Mouse (Mus musculus) mature B cell (primary cell): ENCODE measurements around the gene Clps.

Experiments used
- in situ Hi-C: fragments of 300-500 bp; cut with MboI; formaldehyde crosslinking; loops from 2 replicates; pipeline ENCODE4 v1.14.3; 2019

Gene Clps

DNA sequence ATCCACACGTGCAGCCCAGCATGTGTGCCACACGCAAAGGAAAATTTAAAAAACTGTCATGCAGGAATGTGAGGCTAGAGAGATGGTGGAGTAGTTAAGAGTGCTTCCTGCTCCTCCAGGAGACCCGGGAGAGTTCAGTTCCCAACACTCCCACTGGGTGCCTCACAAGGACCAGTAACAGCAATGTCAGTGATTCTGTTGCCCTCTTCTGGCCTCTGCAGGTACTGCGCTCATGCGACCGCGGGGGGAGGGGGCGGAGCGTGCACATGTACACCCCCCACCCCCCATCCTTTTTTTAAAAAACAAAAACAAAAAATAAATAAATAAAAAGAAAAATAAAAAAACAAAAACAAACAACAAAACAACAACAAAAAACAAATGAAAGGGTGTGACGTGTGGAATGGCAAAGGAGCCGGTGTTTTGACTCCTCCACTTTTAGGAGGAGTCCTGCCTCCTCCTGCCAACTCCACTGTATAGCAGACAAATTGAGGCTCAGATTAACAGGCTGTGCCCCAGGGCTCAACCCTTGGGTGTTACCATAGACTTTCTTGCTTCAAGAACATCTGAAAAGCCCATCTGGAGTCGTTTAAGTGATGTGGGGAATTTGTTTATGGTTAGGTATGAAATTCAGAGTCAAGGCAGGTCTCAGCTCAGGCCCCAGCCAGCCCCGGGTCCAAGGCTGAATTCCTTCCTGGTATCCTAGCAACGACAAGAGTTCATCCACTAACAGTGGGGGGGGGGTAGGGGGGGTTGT is 7.3 kb downstream of the Clps start:
- in situ Hi-C loops, result no loop called here

DNA sequence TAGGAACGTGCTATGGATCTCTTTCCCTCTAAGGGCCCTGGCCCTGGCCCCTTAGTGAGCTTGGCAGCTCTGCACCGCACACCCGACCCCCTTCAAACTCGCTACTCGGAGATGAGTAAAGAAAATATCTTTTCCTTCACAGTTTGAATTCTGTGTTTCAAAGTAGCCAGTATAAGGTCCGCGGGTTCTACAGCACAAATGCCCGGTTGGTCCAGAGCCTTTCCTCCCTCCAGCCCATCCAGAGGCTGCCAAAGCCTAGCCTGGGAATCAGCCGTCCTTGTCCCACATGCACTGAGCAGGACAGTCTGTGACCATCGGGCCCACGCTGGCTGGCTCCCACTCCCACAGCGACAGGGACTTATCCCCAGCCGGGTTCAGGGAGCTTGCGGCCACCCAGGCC is 11.5 kb downstream of the Clps start, which contains the start of gene Clpsl2:
Clpsl2 (plus strand) TSS at position 301 of the 400 bp plus-strand sequence.
- in situ Hi-C loops, result loop anchor here (25.0 kb wide), 1 partner anchor 162 kb away; no protein-coding TSS in a partner anchor

DNA sequence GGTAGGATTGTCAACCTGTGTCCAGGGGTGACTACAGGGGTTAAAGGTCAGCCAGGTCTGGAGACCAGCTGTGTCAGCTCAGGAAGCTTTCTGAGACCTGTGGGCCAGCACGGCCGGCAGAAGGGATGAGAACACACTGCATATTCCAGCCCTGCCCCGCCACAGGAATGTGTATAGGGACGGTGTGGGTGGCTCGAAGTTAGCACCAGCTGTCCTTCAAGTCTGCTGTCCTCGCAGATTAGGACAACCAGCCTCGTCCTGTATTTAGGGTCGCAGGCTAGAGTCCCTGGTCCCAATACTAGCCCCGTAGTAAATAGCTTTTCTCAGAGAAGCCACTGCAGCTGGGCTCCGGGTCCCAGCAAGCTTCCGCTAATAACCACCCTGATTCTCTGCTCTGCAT is 12.0 kb downstream of the Clps start:
- in situ Hi-C loops, result loop anchor here (25.0 kb wide), 1 partner anchor 161 kb away; no protein-coding TSS in a partner anchor

DNA sequence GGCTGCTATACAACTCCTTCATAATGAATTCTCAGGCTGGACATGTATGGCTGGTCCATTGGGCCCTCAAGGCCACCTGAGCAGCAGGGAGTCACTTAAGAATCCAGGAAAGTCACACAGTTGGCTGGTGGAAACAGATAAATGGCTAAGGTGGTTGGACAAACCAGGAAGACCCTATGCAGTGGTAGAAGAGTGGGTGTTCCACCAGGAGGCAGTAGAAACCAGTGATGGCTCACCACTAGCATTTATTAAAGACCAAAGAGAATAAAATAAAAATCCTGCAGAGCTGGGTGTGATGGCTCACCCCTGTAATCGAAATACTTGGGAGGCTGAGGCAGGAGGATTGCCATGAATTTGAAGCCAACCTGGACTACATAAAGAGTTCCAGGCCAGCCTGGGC is 13.6 kb downstream of the Clps start:
- in situ Hi-C loops, result loop anchor here (25.0 kb wide), 1 partner anchor 160 kb away; no protein-coding TSS in a partner anchor

DNA sequence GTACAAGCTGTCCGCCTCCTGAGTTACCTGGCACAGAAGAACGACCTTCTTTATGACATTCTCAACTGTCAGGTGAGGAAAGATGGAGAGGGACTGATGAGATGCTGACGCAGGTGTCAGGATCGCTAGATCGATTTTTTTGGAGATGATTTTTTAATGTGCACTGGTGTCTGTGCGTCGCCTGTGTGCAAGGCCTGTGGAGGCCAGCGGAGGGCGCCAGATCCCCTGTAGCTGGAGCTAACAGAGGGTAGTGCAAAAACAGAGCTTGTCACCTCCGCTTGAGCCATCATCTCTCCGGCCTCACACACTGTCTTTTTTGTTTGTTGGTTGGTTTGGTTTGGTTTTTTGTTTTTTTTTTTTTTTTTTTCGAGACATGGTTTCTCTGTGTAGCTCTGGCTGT is 22.7 kb downstream of the Clps start:
- in situ Hi-C loops, result loop anchor here (25.0 kb wide), 1 partner anchor 151 kb away; no protein-coding TSS in a partner anchor

DNA sequence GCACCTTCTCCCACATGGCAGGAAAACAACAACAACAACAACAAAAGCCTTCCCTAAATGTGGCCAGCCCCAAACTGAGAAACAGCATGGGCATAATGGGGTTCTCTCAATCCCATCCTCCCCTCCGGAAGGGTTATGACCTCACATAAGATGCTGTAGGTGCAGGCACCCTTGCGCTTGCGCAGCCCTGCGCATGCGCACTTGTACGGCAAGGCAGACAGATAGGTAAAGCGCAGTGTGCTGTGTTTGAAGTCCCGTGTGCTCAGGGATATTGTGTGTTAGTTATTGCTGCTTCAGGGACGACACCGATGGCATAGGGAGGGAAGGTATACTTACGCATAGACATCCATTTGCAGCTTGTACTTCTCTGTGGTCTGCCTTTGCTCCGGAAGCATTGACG is 27.2 kb downstream of the Clps start:
- in situ Hi-C loops, result loop anchor here (25.0 kb wide), 1 partner anchor 146 kb away; no protein-coding TSS in a partner anchor

DNA sequence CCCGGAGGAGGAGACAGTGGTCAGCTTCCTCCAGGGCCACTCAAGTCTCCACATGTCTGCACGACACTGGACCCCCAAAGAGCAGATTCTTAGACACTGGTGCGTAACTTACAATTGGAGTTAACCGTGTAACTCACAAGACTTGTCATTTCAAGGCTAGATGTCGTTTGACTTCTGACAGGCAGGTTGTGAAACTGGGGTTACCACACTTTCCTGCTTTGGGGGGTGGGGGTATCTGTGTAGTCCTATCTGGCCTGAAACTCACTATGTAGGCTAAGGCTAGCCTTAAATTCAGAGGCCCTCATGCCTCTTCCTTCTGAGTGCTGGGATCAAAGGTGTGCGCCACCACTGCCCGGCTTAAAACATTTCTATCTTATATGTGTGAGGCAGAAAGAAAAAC is 28.0 kb downstream of the Clps start:
- in situ Hi-C loops, result loop anchor here (25.0 kb wide), 1 partner anchor 145 kb away; no protein-coding TSS in a partner anchor

DNA sequence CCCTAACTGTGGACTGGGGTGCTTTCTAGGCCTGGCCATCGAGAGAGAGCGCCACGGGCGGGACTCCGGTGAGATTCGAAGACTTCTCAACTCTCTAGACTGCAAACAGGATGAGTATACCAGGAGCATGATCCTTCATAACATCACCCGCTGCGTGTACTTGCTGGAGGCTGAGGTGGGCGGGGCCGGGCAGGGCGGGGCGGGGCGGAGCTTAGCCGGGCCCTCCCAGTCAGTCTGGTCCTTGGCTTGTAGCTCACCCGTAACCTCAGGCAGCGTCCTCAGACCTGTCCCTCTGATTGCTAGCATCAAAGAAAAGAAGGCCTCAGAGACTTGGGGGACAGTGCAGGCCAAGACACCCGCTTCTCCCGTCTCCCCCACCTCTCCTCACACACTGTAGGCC is 28.6 kb downstream of the Clps start:
- in situ Hi-C loops, result loop anchor here (25.0 kb wide), 1 partner anchor 145 kb away; no protein-coding TSS in a partner anchor

DNA sequence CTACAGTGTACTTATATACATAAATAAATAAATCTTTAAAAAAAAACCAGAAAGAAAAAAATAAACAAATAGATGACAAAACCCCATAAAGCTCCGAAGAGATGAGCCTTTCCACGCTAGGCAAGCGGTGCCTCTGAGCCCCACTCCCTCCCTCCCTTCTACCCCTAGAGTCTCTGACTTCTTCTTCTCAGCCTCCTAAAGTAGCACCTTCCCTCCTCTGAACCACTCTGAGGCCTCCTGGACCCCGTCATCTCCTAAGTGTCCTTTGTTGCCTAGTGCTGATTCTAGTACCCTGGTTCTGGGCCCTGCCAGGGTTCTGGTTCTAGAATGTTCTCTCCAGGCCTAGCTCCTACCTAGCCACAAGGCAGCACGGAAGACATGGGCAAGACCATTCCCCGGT is 30.1 kb downstream of the Clps start, which contains the start of gene Armc12:
Armc12 (plus strand) TSS at position 301 of the 400 bp plus-strand sequence.
- in situ Hi-C loops, result loop anchor here (25.0 kb wide), 1 partner anchor 143 kb away; no protein-coding TSS in a partner anchor

DNA sequence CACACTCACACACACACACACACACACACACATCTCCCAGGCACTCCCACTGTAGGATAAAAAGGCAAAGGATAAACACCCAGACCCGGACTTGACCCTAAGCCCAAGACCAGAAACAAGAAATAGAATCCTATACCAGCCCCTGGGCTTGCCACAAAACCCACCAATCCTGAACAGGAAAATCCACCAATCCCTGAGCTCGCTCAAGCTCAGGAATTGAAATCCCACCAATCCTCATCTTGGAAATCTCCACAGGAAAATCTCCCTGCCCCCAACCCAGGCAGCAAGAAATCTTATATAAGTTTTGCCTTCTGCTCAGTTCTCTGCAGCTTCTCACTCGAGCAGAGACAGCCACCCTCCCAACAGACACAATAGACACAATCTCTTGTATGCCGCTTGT is 31.4 kb downstream of the Clps start:
- in situ Hi-C loops, result loop anchor here (25.0 kb wide), 1 partner anchor 142 kb away; no protein-coding TSS in a partner anchor

DNA sequence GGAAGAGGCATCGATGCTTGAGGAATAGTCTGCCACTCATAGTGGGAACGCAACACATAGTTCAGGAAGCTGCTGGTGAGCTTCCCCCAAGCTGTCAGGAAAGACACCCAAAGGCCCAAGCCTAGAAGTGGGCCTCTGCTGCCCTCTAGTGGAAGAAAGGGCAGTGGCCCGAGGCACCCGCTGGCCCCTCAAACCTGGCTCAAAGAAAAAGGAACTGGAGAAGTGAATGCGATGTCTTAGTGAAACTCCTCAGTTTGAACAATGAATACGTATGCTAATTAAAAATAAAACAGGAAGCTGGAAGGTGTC is 32.6 kb downstream of the Clps start:
- in situ Hi-C loops, result loop anchor here (25.0 kb wide), 1 partner anchor 141 kb away; no protein-coding TSS in a partner anchor

DNA sequence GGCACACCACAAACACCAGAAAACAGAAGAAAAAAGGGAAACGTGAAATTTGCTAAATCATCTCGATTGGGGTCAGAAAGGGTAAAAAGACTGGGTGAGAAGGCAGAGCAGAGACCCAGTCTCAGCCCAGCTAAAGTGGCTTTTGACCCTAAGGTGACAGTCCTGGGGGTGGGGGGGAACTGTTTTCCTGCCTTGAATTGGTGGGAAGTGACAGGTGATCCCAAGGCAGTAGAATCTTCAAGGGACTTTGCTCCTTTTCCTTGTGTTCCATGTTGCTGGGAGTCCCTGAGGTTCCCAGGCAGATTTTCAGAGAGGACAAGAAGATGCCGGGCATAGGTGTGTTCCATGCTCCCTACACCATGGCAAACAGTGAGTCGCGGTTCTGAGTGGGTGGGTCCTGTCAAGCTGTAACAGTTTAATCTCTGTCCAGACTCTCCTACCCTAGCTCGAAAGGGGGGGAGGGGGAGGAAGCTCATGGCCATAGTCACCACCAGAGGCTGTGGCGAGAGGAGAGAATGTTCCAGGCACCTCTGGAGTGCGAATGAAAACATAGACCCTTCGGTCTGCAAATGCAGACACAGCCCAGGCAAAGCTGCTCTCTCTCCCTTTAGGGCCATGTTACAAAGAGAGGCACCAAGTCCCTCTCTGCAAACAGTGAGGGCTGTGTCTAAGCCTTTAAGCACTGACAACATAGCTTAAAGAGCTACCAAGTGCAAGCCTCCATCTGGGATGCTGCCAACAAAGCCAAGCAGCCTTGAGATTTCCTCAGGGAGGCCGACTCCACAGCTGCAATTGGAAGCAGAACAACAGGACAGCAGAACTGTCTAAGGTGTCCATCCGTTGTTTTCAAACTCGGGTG is 33.2 kb downstream of the Clps start:
- in situ Hi-C loops, result loop anchor here (25.0 kb wide), 1 partner anchor 140 kb away; no protein-coding TSS in a partner anchor

DNA sequence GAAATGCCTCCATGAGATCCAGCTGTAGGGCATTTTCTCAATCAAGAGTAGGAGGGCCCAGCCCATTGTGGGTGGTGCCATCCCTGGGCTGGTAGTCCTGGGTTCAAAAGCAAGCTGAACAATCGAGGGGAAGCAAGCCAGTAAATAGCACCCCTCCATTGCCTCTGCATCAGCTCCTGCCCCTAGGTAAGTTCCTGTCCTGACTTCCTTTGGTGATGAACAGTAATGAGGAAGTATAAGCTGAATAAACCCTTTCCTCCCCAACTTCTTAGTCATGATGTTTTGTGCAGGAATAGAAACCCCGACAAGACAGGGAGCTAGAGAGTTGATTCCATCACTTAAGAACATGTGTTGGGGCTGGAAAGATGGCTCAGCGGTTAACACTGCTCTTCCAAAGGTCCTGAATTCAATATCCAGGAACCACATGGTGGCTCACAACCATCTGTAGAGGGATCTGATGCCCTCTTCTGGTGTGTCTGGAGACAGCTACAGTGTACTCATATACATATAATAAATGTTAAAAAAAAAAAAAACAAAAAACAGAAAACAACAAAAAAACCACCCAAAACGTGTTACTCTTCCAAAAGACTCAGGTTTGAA is 35.6 kb downstream of the Clps start:
- in situ Hi-C loops, result loop anchor here (5.0 to 25.0 kb wide), 2 partner anchors 43 to 138 kb away; no protein-coding TSS in a partner anchor

DNA sequence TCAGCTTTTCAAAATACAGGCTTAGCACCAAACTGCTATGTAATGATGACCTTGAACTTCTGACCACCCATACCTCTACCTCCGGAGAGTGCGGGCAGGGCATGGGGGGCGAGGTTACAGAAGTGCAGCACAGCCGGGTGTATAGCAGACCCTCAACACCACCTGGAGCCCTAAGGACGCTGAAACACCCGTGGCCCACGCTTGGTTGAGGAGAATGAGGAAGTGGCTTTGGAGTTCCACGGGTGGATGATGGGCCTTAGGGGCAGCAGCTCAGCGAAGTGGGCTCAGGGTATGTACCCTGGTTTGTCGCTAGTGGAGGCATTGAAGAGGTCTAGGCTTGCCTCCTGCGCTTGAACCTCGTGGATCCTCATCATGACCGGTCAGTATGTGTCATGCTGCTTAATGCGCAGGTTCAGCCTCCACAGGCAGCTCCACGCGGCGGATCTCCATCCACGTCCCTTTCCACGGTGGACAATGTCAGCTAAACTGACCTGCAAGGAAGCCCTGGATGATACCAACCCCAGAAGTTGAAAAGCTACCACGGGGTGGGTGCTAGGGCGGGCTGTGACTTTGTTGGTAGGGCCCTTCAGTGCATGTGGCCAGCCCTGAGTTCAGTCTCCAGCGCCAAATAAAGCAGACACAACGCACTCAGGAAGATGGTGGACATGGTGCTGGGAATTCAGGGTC is 36.4 kb downstream of the Clps start:
- in situ Hi-C loops, result loop anchor here (5.0 kb wide), 1 partner anchor 42 kb away; no protein-coding TSS in a partner anchor

DNA sequence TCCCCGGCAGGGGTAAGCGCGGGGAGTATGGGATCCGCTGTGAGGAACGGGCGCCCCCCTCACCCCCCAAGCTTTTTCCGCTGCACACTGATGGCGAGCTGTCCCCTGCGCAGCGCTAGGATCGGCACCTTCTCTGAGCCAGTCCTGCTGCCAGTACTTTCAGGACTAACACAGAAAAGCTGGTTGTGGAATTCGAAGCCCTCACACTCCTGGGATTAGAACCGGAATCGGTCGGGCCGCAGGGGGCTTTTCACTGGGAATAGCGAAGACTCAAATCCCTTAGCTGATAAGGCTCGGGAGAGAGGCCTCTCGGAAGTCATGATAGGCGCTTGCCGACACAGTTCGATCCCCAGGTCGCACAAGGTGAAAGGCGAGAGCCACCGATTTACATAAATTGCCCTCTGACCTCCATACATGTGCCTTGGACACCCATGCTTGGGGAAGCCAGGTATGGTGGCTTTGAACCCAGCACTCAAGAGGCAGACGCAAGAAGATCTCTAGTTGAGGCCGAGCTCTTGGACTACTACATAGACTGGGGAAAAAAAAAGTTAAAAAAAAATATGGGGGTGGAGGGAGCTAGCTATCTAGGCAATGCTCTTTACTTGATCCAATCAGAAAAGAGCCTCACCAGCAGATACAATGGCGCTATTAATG is 37.1 kb downstream of the Clps start:
- in situ Hi-C loops, result loop anchor here (5.0 kb wide), 1 partner anchor 41 kb away; no protein-coding TSS in a partner anchor

DNA sequence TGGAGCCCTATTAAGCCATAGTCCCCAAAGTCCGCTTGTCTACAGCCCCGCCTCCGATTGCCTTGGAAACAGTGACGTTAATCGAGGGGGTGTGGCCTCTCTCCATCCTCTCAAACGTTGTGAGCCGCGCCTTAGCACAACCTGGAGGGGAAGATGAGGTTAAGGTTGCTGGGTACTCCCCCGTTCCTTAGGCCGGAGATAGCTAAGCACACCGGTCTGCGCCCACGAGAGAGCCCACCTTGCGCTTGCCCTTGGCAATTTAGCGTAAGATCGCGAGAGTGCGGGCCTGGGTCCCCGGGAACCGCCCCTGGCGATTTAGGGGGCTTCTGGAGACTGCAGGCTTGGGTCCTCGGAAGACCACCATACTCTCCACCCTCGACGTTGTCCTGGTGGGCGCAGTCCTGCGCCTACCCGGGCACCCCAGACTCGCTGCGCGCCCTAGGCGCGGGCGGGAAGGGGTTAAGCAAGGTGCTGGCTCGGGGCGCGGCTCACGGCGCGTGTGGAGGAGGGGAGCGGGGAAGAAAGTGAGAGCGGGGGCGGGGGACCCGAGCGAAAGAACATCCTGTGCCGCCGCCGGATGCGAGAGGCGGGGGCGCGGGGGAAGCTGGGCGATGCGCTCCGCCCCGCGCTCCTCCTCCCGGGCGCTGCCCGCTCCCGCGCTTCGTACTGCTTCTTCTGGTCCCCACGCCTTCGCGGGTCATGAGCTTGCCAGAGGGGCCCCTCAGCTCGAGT is 37.8 kb downstream of the Clps start:
- in situ Hi-C loops, result loop anchor here (5.0 kb wide), 1 partner anchor 40 kb away; no protein-coding TSS in a partner anchor

DNA sequence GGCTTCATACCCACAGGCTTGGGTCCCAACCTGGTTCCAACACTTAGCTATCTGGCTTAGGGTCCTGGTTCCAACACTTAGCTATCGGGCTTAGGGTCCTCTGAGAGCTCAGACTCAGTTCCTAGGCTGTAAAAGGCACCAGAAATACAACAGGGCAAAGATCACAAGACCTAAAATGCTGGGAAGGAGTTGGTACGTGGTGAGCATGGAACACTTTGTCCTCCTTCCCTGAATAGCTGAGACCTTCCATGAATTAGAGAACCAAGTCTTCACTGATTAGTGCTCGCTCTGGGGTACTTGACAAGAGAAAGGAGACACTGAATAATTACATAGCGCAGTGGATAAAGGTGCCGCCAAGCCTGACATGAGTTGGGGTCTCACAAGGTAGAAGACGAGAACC is 38.6 kb downstream of the Clps start:
- in situ Hi-C loops, result loop anchor here (5.0 kb wide), 1 partner anchor 40 kb away; no protein-coding TSS in a partner anchor

DNA sequence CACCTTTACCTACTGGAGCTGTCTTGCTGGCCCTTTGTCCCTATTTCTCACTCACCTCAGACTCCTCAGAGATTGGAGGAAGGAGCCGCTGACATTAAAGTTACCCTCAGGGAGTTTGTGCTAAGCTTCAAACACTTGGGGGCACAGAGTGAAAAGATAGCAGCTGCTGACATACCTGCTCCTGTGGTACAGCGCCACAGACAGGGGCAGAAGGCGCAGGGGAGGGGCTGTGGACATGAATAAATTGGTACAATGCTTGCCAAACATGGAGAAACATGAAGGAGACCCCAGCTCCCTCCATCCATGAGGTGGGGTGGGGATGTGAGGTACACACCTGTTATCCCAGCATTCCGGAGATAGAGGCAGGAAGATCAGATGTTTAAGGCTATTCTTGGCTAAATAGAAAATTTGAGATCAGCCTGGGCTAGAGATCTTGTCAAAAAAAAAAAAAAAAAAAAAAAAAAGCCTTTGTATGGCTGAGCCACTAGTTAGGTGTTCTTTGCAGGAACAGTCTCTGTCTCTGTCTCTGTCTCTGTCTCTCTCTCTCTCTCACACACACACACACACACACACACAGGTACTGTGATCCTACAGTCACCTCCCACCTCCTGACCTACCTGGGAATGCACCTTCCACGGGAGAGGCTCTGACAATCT is 39.4 kb downstream of the Clps start:
- in situ Hi-C loops, result loop anchor here (5.0 kb wide), 1 partner anchor 39 kb away; no protein-coding TSS in a partner anchor

DNA sequence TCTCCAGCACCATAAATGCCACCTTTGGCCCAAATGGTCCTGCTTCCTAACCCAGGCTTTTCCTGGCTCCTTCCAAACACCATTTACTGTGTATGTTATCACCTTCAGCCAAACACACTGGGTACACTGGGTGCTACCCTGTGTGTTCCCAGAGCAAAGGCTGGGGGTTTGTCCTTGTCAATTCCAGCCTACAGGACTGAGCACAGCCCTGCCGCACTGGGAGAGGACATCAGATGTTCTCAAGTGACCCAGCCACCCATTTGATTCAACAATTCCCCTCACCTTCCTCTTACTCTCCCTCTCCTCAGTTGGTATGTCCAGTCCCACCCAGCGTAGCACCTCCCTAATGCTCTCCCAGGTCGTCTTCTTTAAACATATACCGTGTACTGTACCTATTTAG is 40.0 kb downstream of the Clps start:
- in situ Hi-C loops, result loop anchor here (5.0 kb wide), 1 partner anchor 38 kb away; no protein-coding TSS in a partner anchor
